Mouse (Mus musculus) layer of hippocampus, adult 2 months (tissue): ENCODE measurements at regions not wholly inside any gene's neighbourhood (a gene's known extent, or its start where the extent isn't known, plus 50 kb on each side); places are given as distances from the start of the nearest gene placed in this dataset.

Source experiments
- DNase-seq, 2 experiments: peaks; one replicate each; pipeline ENCODE4 v3.0.0; 2022; ENCODE audit warnings: low spot score in 2 of 2
- H3K27ac ChIP-seq: fragments of 200-600 bp; 2 replicates; pipeline ENCODE4 v1.8.1; 2022
- H3K4me3 ChIP-seq: fragments of 200-600 bp; 2 replicates; pipeline ENCODE4 v1.8.1; 2022; ENCODE audit warnings: mild to moderate bottlenecking
- CTCF ChIP-seq: fragments of 200-600 bp; conservative IDR thresholded peaks from 2 replicates; pipeline ENCODE4 v1.8.1; 2022; ENCODE audit warnings: antibody characterized with exemption, mild to moderate bottlenecking, moderate library complexity

- H3K4me3 ChIP-seq, result no peak overlapping the region
Observed at GRCm38 (mm10) chr3:38820787-38821186, 66.0 kb upstream of the Fat4 start.

GRCm38 (mm10) chr3:38820315-38820714, 66.4 kb upstream of the Fat4 start:
- Histone ChIP-seq H3K27ac (no peak overlapping the region), H3K4me3 (no peak overlapping the region)
- TF ChIP-seq CTCF, result no peak
- DNase-seq, result peak in 1 of 2 experiments; percentile 3

More at GRCm38 (mm10) chr3:38820787-38821186, 66.0 kb upstream of the Fat4 start:
- no peak for DNase-seq
- no peak for TF ChIP-seq CTCF
- H3K27ac ChIP-seq, result no peak overlapping the region

DNA sequence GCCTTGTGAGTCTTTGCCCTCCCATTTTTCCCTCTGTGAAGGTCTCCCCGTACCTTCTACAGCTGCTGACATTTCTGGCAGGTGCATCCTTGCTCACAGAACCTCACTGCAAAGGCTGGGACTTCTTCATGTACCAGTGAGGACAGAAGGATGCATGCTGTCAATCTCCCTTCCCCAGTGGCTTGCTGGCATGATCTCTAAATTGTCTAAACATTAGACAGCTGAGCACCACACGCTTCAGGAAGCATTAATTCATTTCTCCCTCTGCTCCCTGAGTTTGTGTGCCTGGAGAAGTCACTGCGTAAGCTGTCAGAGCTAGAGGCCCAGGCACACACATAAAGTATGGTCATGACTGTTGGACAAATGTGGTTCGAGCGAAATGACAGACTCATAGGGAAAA, 69.1 kb upstream of the Fat4 start:
- no peak for DNase-seq
- TF ChIP-seq CTCF, result no peak
- H3K4me3 ChIP-seq, result no peak overlapping the region
- H3K27ac ChIP-seq, result no peak overlapping the region

DNA sequence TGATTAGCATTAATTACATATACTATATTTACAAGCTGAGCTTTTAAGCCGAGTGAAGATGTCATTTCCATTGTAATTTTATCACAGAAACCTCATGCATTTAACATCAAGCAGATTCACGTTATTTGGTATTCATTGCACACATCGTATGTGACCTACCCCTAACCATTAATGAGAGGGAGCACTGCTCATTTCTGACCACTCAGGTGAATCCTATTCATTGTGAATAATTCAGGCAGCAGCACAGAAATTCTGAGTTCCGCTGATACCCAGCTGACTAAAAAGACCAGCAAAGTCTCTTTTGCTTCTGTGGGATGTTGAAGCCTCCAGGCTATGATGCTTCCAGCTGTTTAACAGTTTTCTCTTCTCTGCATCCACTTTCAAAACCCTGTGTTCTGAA, 74.3 kb upstream of the Fat4 start:
- no peak for DNase-seq
- Histone ChIP-seq H3K27ac (no peak overlapping the region), H3K4me3 (no peak overlapping the region)
- no peak for TF ChIP-seq CTCF

DNA sequence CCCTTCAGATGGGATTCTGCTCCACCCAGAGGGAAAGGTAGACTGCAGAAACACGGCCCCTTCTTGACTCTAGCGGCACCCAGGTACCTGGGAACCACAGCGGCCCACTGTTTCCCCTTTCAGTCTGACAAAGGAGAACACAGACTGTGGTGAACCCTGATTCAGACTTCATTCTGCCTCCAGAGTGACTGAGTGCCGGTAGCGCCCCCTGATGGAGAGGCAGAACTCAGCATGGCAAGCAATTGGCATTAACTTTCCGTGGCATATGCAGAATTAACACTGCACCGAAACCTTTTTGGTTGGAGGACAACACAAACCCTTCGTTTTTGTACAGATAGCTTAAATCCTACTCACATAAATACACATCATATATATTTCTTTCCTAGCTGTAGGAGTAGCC, 75.1 kb upstream of the Fat4 start:
- peak; percentile 48 for TF ChIP-seq CTCF

DNA sequence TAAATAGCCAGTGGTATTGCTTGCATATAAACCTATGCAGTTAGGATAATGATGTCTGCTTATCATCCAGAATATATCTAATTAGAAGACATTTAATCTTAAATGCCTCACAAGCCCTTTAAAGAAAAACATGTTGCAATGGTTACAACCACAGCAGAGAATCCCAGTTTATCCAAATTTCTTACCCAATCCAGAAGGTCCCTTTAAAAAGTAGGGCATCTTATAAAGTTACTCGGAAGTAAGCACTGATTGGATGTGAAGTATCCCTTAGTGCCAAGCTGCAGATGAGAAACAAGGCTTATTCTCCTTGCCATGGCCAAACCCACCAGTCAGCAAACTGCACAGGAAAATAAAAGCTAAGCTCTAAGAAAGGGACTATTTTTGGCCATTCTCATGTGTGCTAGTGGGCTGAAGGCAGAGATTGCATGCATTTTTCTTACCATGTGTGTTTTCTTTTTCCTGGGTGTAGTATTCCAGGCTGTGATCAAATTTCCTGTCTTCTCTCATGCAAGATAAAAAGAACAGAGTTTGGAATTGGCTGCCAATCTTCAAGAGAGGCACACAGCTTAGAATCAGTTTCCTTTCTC, 80.2 kb upstream of the Fat4 start:
- DNase-seq, result no peak
- H3K4me3 ChIP-seq, result no peak overlapping the region
- no peak overlapping the region for H3K27ac ChIP-seq
- TF ChIP-seq CTCF, result no peak

More for the DNA sequence above, 75.1 kb upstream of the Fat4 start:
- DNase-seq, result no peak
- H3K4me3 ChIP-seq, result no peak overlapping the region
- H3K27ac ChIP-seq, result no peak overlapping the region

DNA sequence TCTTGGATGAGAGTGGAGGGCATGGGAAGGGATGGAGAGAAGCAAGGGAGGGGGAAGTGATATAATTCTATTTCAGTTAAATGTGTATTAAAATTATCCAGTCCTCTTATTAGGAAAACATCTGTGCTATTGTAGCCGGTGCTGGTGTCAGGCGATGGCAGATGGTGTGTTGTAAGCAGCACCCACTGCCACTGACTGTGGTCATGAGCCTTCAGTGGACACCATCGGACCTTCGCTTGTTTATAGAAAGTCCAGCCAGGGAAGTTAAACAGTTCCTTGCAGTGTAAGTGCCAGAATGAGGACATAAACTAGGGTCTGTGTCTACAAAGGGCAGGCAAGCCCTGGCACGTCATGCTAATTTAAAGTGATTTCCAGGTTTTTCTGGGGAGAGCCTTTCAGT, 80.7 kb upstream of the Fat4 start:
- no peak for TF ChIP-seq CTCF
- Histone ChIP-seq H3K27ac (no peak overlapping the region), H3K4me3 (no peak overlapping the region)
- no peak for DNase-seq

DNA sequence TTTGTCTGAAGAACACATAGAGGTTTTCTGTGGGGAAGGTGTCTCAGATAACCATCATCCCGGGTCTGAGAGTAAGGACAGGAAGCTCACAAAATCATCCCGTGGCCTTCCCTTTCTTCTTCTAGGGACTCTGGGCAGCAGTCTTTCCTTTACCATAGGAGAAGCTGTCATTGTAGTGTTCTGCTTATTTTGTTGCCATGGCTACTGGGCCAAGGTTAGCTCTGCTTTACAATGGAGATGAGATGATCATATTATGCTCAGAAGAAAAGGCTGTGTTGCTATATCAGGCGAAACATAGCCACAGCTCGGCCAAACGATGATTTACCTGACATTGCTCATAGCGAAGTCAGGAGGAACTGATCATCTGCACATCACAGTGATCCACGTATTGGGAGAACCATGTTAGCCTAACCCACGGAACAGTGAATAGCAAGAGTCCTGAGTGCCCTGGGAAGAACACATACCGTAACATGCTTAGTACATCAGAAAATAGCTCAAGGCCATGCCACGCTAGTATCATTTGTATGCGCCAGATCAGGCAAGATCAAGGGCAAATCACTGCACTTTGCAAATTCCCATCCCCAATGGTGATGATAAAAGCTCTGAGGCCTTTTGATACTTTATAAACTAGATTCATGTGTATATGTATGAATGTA, 91.0 kb upstream of the Fat4 start:
- Histone ChIP-seq H3K4me3 (no peak overlapping the region), H3K27ac (no peak overlapping the region)
- TF ChIP-seq CTCF, result no peak
- DNase-seq, result no peak

DNA sequence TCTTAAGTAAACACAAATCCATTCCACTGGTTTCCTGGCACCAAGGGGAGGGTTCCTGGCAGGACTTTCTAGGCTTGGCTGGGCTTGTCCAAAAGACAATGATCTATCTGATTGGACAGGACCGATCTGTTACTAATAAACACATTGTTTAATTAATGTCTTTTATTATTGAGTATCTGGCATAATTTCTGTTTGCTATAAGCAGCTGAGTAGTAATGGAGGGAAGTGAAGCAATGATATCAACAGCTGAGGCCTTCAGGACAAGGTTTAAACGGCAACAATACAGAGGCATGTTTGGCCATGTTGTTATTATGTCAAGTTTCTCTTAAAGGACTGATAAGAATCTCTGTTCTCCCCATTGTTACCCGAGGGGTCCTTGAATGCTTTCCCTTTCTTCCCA, 93.5 kb upstream of the Fat4 start:
- DNase-seq, result no peak
- TF ChIP-seq CTCF, result no peak
- Histone ChIP-seq H3K4me3 (no peak overlapping the region), H3K27ac (no peak overlapping the region)

- no peak for TF ChIP-seq CTCF
- no peak for DNase-seq
- Histone ChIP-seq H3K4me3 (no peak overlapping the region), H3K27ac (no peak overlapping the region)
Observed at GRCm38 (mm10) chr3:38788751-38789150, 98.0 kb upstream of the Fat4 start.

- no peak overlapping the region for H3K27ac ChIP-seq
- no peak for TF ChIP-seq CTCF
Observed at GRCm38 (mm10) chr3:38783711-38784110, 103.0 kb upstream of the Fat4 start.

DNA sequence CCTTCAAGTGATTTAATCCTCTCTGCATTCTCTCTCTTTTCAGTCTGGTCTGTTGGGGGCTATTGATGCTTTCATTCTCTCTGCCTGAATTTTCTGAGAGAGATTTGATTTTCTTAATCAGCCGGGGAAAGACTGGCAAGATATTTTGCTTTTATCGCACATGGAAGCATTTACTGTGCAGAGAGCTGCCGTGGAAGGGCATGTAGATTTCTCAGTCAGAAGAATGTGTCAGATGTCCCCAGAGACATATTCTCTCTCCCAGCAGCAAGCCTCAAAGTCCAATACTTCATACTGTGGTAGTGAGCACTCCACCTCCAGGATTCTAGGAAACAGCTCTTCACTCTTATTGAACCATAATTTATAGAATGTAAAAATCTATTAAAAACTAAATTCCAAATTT, 103.7 kb upstream of the Fat4 start:
- no peak overlapping the region for H3K4me3 ChIP-seq
- H3K27ac ChIP-seq, result no peak overlapping the region
- no peak for TF ChIP-seq CTCF
- DNase-seq, result no peak

More at GRCm38 (mm10) chr3:38783711-38784110, 103.0 kb upstream of the Fat4 start:
- DNase-seq, result no peak
- no peak overlapping the region for H3K4me3 ChIP-seq

GRCm38 (mm10) chr3:38776743-38777366, 109.9 kb upstream of the Fat4 start:
- Histone ChIP-seq H3K27ac (no peak overlapping the region), H3K4me3 (no peak overlapping the region)
- DNase-seq, result no peak
- TF ChIP-seq CTCF, result no peak

DNA sequence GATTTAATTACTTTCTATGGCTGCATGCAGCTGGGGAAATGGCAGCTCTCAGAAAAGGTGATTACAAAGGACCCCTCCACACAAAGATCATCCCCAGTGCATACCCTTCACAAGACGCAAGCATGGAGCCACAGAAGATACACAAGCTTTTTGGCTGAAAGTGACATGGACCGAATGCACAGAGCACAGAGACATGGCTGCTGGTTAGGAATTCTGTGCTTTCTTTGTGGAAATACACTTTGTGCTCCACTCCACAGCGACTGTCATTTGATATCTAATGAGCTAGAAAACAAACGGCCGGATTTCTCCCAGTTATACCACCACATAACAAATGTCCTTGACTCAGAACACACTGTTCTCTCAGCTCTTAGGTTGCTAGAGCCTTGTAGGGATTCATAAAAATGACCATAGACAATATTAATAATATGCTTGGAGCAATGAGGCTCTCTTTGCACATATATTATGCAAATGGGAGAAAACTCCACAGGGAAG, 132.1 kb upstream of the Fat4 start:
- DNase-seq, result no peak
- Histone ChIP-seq H3K27ac (no peak overlapping the region), H3K4me3 (no peak overlapping the region)
- TF ChIP-seq CTCF, result no peak
